Mouse (Mus musculus) thymus, adult 2 months (tissue): ENCODE measurements around the gene Gm12166. TPM values are rescaled to one million over a fixed set of nuclear protein-coding genes. Genes with fewer than 3 reads are reported as not detected.

Experiments used
- DNase-seq: peaks from one replicate; pipeline ENCODE4 v3.0.0; 2021
- H3K27ac ChIP-seq: fragments of 200-500 bp; 2 replicates; pipeline ENCODE4 v1.5.1; 2012; ENCODE audit warnings: low read length, control low read depth; ENCODE audit not compliant: control insufficient read depth, insufficient read depth
- H3K27me3 ChIP-seq: fragments of 200-500 bp; 2 replicates; pipeline ENCODE4 v1.6.1; 2012; ENCODE audit warnings: mild to moderate bottlenecking, low read length, moderate library complexity, mixed read lengths; ENCODE audit not compliant: control insufficient read depth, insufficient read depth
- H3K36me3 ChIP-seq: fragments of 200-500 bp; 2 replicates; pipeline ENCODE4 v1.6.1; 2012; ENCODE audit warnings: mild to moderate bottlenecking, low read length, moderate library complexity; ENCODE audit not compliant: control insufficient read depth, insufficient read depth
- H3K4me1 ChIP-seq: fragments of 200-500 bp; replicated peaks from 2 replicates; pipeline ENCODE4 v1.6.1; 2012; ENCODE audit warnings: low read length; ENCODE audit not compliant: control insufficient read depth, insufficient read depth
- H3K4me3 ChIP-seq: fragments of 200-500 bp; 2 replicates; pipeline ENCODE4 v1.5.1; 2012; ENCODE audit warnings: mild to moderate bottlenecking, low read length, control low read depth, moderate library complexity; ENCODE audit not compliant: control insufficient read depth, insufficient read depth
- CTCF ChIP-seq: fragments of 200-500 bp; IDR thresholded peaks from 2 replicates; pipeline ENCODE4 v1.5.1; 2012; ENCODE audit warnings: mild to moderate bottlenecking, control low read depth, low read length, moderate library complexity, borderline replicate concordance; ENCODE audit not compliant: control insufficient read depth, poor library complexity, insufficient read depth; ENCODE audit errors: extremely low read depth
- POLR2A ChIP-seq: fragments of 200-500 bp; IDR thresholded peaks from 2 replicates; pipeline ENCODE4 v1.6.1; 2012; ENCODE audit warnings: mild to moderate bottlenecking, low read length, control low read depth, moderate library complexity; ENCODE audit not compliant: control insufficient read depth, poor library complexity, insufficient read depth; ENCODE audit errors: extremely low read depth
- WGBS: fragments of 180-500 bp; shearing (Covaris S2); methylation state at CpG from one replicate; pipeline ENCODE4 v1.1.7; 2018; 5-methylcytosine and 5-hydroxymethylcytosine counted together
- polyA plus RNA-seq: library from polyadenylated mRNA; depleted of rRNA; stranded (reverse); fragments of >200 nt; gene quantifications from 2 replicates; pipeline ENCODE4 v1.2.3, GENCODE M21; 2012

Gene Gm12166
- polyA plus RNA-seq, 1 experiment, result 28.5 TPM

- no peaks in the 10 kb centered on the region for H3K36me3 ChIP-seq
- WGBS, result 90% methylated on average over 9 of the region's 9 CpGs
- no peak overlapping the region for H3K4me3 ChIP-seq
- no peaks in the 10 kb centered on the region for H3K27me3 ChIP-seq
- TF ChIP-seq CTCF, result no peak
- no peak for TF ChIP-seq POLR2A
- DNase-seq, result no peak
- H3K4me1 ChIP-seq, result no peaks in the 10 kb centered on the region
- no peak overlapping the region for H3K27ac ChIP-seq
Measured at GRCm38 (mm10) chr11:46040841-46041556, 11.1 kb downstream of the Gm12166 start.

DNA sequence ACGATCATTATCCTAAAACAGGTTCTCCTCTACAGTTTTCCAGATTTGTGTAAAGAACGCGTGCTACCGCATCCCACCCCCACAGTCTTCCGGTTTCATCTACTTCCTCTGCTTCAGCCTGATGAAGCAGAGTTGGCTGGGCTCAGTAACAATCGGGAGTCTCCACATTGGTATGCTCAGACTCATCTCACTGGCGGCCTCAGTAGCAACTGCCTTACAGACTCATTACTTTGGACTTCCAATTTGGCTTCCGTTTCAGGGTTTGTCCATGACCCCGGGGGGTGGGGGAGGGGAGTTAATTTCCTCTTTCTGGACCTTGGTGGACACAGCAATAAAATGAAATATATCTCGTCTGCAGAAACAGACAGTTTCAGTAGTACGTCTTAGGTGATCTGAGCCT lies 12.8 kb downstream of the Gm12166 start:
- no peak for DNase-seq
- TF ChIP-seq CTCF (no peak), POLR2A (no peak)
- H3K36me3 ChIP-seq, result no peaks in the 10 kb centered on the region
- WGBS, result 56% methylated on average over 11 of the region's 11 CpGs
- no peaks in the 10 kb centered on the region for H3K4me1 ChIP-seq
- no peak overlapping the region for H3K4me3 ChIP-seq
- H3K27me3 ChIP-seq, result no peaks in the 10 kb centered on the region
- H3K27ac ChIP-seq, result no peak overlapping the region

DNA sequence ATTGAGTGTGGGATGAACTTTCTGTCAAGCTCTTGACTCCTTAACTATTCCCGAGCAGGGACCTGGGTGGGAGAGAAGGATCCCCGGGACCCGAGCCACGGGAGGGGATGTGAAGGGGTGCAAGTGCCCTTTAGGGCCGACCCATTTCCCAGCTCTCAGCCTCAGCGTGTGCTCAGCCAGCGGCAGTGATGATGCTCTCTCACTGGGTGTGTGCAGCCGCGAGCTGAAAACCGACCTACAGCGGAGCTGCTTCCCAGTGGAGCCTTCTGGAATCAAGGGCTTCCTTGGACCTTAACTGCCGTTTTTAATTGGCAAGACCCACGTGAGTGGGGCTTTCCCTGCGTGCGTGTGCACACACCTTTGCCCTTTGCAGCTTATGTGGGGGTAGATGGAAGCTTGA lies 13.2 kb downstream of the Gm12166 start:
- Histone ChIP-seq H3K27me3 (no peaks in the 10 kb centered on the region), H3K4me1 (no peaks in the 10 kb centered on the region), H3K4me3 (no peak overlapping the region), H3K36me3 (no peaks in the 10 kb centered on the region), H3K27ac (no peak overlapping the region)
- 82% methylated on average over 15 of the region's 15 CpGs for WGBS
- TF ChIP-seq CTCF (no peak), POLR2A (no peak)
- no peak for DNase-seq

- DNase-seq, result no peak
- no peak overlapping the region for H3K27ac ChIP-seq
- H3K36me3 ChIP-seq, result no peaks in the 10 kb centered on the region
- 96% methylated on average over 10 of the region's 10 CpGs for WGBS
- H3K27me3 ChIP-seq, result no peaks in the 10 kb centered on the region
- no peaks in the 10 kb centered on the region for H3K4me1 ChIP-seq
- H3K4me3 ChIP-seq, result no peak overlapping the region
- TF ChIP-seq POLR2A (no peak), CTCF (no peak)
Measured at GRCm38 (mm10) chr11:46036374-46036773, 15.7 kb downstream of the Gm12166 start.

- 90% methylated on average over 7 of the region's 7 CpGs for WGBS
- DNase-seq, result no peak
- H3K4me3 ChIP-seq, result no peak overlapping the region
- no peaks in the 10 kb centered on the region for H3K27me3 ChIP-seq
- no peaks in the 10 kb centered on the region for H3K4me1 ChIP-seq
- H3K27ac ChIP-seq, result no peak overlapping the region
- no peaks in the 10 kb centered on the region for H3K36me3 ChIP-seq
- TF ChIP-seq POLR2A (no peak), CTCF (no peak)
Measured at GRCm38 (mm10) chr11:46032956-46033355, 19.2 kb downstream of the Gm12166 start.

DNA sequence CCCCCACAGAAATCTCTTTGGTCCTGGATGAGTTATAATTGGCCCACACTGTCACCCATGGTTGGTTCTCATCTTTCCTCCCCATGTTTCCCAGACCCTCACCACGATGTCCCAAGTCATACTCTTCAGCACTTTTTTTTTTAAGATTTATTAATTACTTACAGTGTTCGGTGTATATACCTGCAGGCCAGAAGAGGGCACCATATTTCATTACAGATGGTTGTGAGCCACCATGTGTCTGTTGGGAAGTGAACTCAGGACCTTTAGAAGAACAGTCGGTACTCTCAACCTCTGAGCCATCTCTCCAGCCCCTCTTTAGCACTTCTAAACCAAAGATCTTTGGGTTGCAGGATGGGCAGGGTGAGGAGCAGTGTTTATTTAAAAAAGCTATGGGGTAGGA lies 20.7 kb downstream of the Gm12166 start:
- TF ChIP-seq CTCF (no peak), POLR2A (no peak)
- no peak for DNase-seq
- H3K4me3 ChIP-seq, result no peak overlapping the region
- no peaks in the 10 kb centered on the region for H3K27me3 ChIP-seq
- H3K27ac ChIP-seq, result no peak overlapping the region
- WGBS, result 48% methylated on average over 3 of the region's 3 CpGs
- H3K4me1 ChIP-seq, result no peaks in the 10 kb centered on the region
- no peaks in the 10 kb centered on the region for H3K36me3 ChIP-seq

GRCm38 (mm10) chr11:46030026-46030425 lies 22.1 kb downstream of the Gm12166 start:
- Histone ChIP-seq H3K36me3 (no peaks in the 10 kb centered on the region), H3K4me1 (no peaks in the 10 kb centered on the region), H3K4me3 (no peak overlapping the region), H3K27ac (no peak overlapping the region), H3K27me3 (no peaks in the 10 kb centered on the region)
- TF ChIP-seq CTCF (no peak), POLR2A (no peak)
- 89% methylated on average over 2 of the region's 2 CpGs for WGBS
- no peak for DNase-seq
